ENCODE assay signal across 21 mouse cellular contexts in genomic region chr12:27294191-27294590, GRCm38 (mm10). TPM values are rescaled to one million over a fixed set of nuclear protein-coding genes. Genes with fewer than 3 reads are reported as not detected.
DNase-seq lines count a peak whose midpoint lies in the region; ATAC-seq and TF ChIP-seq lines count a peak whose summit lies in the region.
"Had no signal": no experiment of that assay in that cellular context is flagged by ENCODE, and none has a peak within 500 bp of the region (broad histone marks: within the 10 kb centered on the region; RNA-seq: fewer than 3 reads in every experiment).

No protein-coding gene starts in this region.

- no peak overlapping the region for H3K27ac ChIP-seq in forebrain, embryonic 12.5 days
- no peak overlapping the region for H3K27ac ChIP-seq in forebrain, embryonic 11.5 days (ENCODE audit: low read depth, low read length)
- H3K27ac ChIP-seq in lung, embryonic 16.5 days (ENCODE audit: low read length): no peak overlapping the region
- peak overlapping the region; percentile 48; the same call in 1 of the 2 replicates for H3K27ac ChIP-seq in embryonic facial prominence, embryonic 10.5 days (replicated peaks)
- no peak overlapping the region for H3K27ac ChIP-seq in hindbrain, postnatal 0 days
- H3K27ac ChIP-seq: layer of hippocampus, adult 2 months; limb, embryonic 15.5 days; neural tube, embryonic 12.5 days; stomach, postnatal 0 days had no signal

- H3K4me2 ChIP-seq in forebrain, embryonic 12.5 days: no peak overlapping the region
- no peak overlapping the region for H3K4me2 ChIP-seq in forebrain, embryonic 11.5 days (ENCODE audit: low read depth, low read length, severe bottlenecking)
- H3K4me2 ChIP-seq in lung, embryonic 16.5 days (ENCODE audit: low read depth, low read length): no peak overlapping the region
- no peak overlapping the region for H3K4me2 ChIP-seq in hindbrain, postnatal 0 days (ENCODE audit: low read depth, low read length)
- H3K4me2 ChIP-seq: limb, embryonic 15.5 days; neural tube, embryonic 12.5 days had no signal

- H3K9me3 ChIP-seq in forebrain, embryonic 12.5 days: no peaks in the 10 kb centered on the region
- H3K9me3 ChIP-seq in forebrain, embryonic 11.5 days (ENCODE audit: control insufficient read depth, low read length): no peaks in the 10 kb centered on the region
- no peaks in the 10 kb centered on the region for H3K9me3 ChIP-seq in lung, embryonic 16.5 days (ENCODE audit: control insufficient read depth, low read length)
- no peaks in the 10 kb centered on the region for H3K9me3 ChIP-seq in embryonic facial prominence, embryonic 10.5 days
- H3K9me3 ChIP-seq in hindbrain, postnatal 0 days (ENCODE audit: low read length): no peaks in the 10 kb centered on the region
- H3K9me3 ChIP-seq: limb, embryonic 15.5 days; neural tube, embryonic 12.5 days had no signal

- ATAC-seq in forebrain, embryonic 12.5 days (ENCODE audit: low FRiP score): 0 out of 2 replicates have a peak, but pooled peaks have one; percentile 14
- ATAC-seq in forebrain, embryonic 11.5 days (replicated peaks; ENCODE audit: low FRiP score): no peak
- ATAC-seq in lung, embryonic 16.5 days (ENCODE audit: low read depth): peak; percentile 41; the same call in 1 of the 2 replicates
- no peak for ATAC-seq in hindbrain, postnatal 0 days

- no peak overlapping the region for H3K4me3 ChIP-seq in forebrain, embryonic 12.5 days (replicated peaks)
- H3K4me3 ChIP-seq in forebrain, embryonic 11.5 days (ENCODE audit: low read depth, low read length): no peak overlapping the region
- H3K4me3 ChIP-seq in lung, embryonic 16.5 days (ENCODE audit: low read length): no peak overlapping the region
- H3K4me3 ChIP-seq in embryonic facial prominence, embryonic 10.5 days: no peak overlapping the region
- H3K4me3 ChIP-seq in hindbrain, postnatal 0 days (ENCODE audit: low read length): no peak overlapping the region
- H3K4me3 ChIP-seq: erythroblast, embryonic 14.5 days; layer of hippocampus, adult 2 months; limb, embryonic 15.5 days; neural tube, embryonic 12.5 days had no signal

- H3K27me3 ChIP-seq in forebrain, embryonic 12.5 days: no peaks in the 10 kb centered on the region
- no peaks in the 10 kb centered on the region for H3K27me3 ChIP-seq in forebrain, embryonic 11.5 days (ENCODE audit: control insufficient read depth, insufficient read depth, low read length)
- H3K27me3 ChIP-seq in lung, embryonic 16.5 days (ENCODE audit: control insufficient read depth, insufficient read depth, low read depth, low read length): no peaks in the 10 kb centered on the region
- H3K27me3 ChIP-seq in embryonic facial prominence, embryonic 10.5 days (replicated peaks; ENCODE audit: low read depth, poor library complexity, severe bottlenecking): no peaks in the 10 kb centered on the region
- no peaks in the 10 kb centered on the region for H3K27me3 ChIP-seq in hindbrain, postnatal 0 days (ENCODE audit: insufficient read depth, low read length)
- H3K27me3 ChIP-seq: limb, embryonic 15.5 days; neural tube, embryonic 12.5 days had no signal

- peaks cover 13% of the 10 kb centered on the region for H3K4me1 ChIP-seq in forebrain, embryonic 12.5 days
- H3K4me1 ChIP-seq in forebrain, embryonic 11.5 days (replicated peaks; ENCODE audit: control insufficient read depth, insufficient read depth, low read length): no peaks in the 10 kb centered on the region
- H3K4me1 ChIP-seq in lung, embryonic 16.5 days (replicated peaks; ENCODE audit: control insufficient read depth, insufficient read depth, low read length): peaks cover 8% of the 10 kb centered on the region
- peaks cover 31% of the 10 kb centered on the region for H3K4me1 ChIP-seq in embryonic facial prominence, embryonic 10.5 days
- H3K4me1 ChIP-seq in hindbrain, postnatal 0 days (ENCODE audit: insufficient read depth, low read length): no peaks in the 10 kb centered on the region

- no peaks in the 10 kb centered on the region for H3K36me3 ChIP-seq in forebrain, embryonic 12.5 days (replicated peaks)
- H3K36me3 ChIP-seq in forebrain, embryonic 11.5 days (ENCODE audit: control insufficient read depth, insufficient read depth, low read length): no peaks in the 10 kb centered on the region
- no peaks in the 10 kb centered on the region for H3K36me3 ChIP-seq in lung, embryonic 16.5 days (ENCODE audit: control insufficient read depth, insufficient read depth, low read length)
- no peaks in the 10 kb centered on the region for H3K36me3 ChIP-seq in embryonic facial prominence, embryonic 10.5 days (replicated peaks)
- H3K36me3 ChIP-seq in hindbrain, postnatal 0 days (ENCODE audit: insufficient read depth, low read length): no peaks in the 10 kb centered on the region
- H3K36me3 ChIP-seq: limb, embryonic 15.5 days; neural tube, embryonic 12.5 days had no signal

- TF ChIP-seq CTCF in hindbrain, postnatal 0 days (IDR thresholded peaks at IDR 0.05; ENCODE audit: low read depth): no peak

- WGBS in forebrain, embryonic 12.5 days: 52% methylated on average over 1 of the region's 1 CpGs
- WGBS in forebrain, embryonic 11.5 days: 56% methylated on average over 1 of the region's 1 CpGs
- WGBS in lung, embryonic 16.5 days: 6% methylated on average over 1 of the region's 1 CpGs
- WGBS in embryonic facial prominence, embryonic 10.5 days: 14% methylated on average over 1 of the region's 1 CpGs
- WGBS in hindbrain, postnatal 0 days: 36% methylated on average over 1 of the region's 1 CpGs

- no peak for DNase-seq in forebrain, embryonic 11.5 days (ENCODE audit: low spot score)
- no peak for DNase-seq in lung, postnatal 25 days (ENCODE audit: low spot score)
- no peak for DNase-seq in embryonic facial prominence, embryonic 10.5 days (ENCODE audit: low spot score)
- peak; percentile 16 for DNase-seq in hindbrain, postnatal 0 days (ENCODE audit: low spot score)
- DNase-seq in cerebellum, postnatal 14 days: no peak
- no peak for DNase-seq in cerebellum, adult 11-12 months
- DNase-seq: adrenal gland, postnatal 10 days; kidney, adult 18-20 months; lung, adult 18-20 months; spleen, adult 18-20 months; thymus, postnatal 4 days had no signal

- H3K9ac ChIP-seq in forebrain, embryonic 12.5 days: no peak overlapping the region
- H3K9ac ChIP-seq in forebrain, embryonic 11.5 days (ENCODE audit: low read length): no peak overlapping the region
- H3K9ac ChIP-seq in lung, embryonic 16.5 days (ENCODE audit: low read length): no peak overlapping the region
- H3K9ac ChIP-seq in hindbrain, postnatal 0 days (replicated peaks; ENCODE audit: low read length): no peak overlapping the region; the same call in 1 of the 2 replicates
- H3K9ac ChIP-seq: limb, embryonic 15.5 days; neural tube, embryonic 12.5 days had no signal

RNA-seq across cellular contexts. Expression of gene Sox11, which starts 48.2 kb away (rescaled TPM):
- 701 and 760 TPM in 2 replicates for polyA plus RNA-seq in forebrain, embryonic 12.5 days (2016; fragmentation: Nextera tagmentation; extraction: Ambion mirVana)
- polyA plus RNA-seq in forebrain, embryonic 11.5 days (2014; fragmentation: Nextera tagmentation; extraction: Ambion mirVana): 568 and 596 TPM in 2 replicates
- polyA plus RNA-seq in lung, embryonic 16.5 days (2015; fragmentation: Nextera tagmentation; extraction: Ambion mirVana): 25.4 and 29.0 TPM in 2 replicates
- 300 and 318 TPM in 2 replicates for polyA plus RNA-seq in embryonic facial prominence, embryonic 10.5 days (2016; fragmentation: Nextera tagmentation; extraction: Ambion mirVana)
- total RNA-seq in hindbrain, postnatal 0 days (2014; rRNA removed): 95.5 and 101 TPM in 2 replicates
- 92.9 and 97.8 TPM in 2 replicates for polyA plus RNA-seq in hindbrain, postnatal 0 days (2015; fragmentation: Nextera tagmentation; extraction: Ambion mirVana)
- total RNA-seq: common myeloid progenitor, adult 5-6 weeks; granulocyte monocyte progenitor cell, adult 5-6 weeks; megakaryocyte-erythroid progenitor cell, adult 5-6 weeks had no signal
- polyA plus RNA-seq: erythroblast, embryonic 14.5 days had no signal

Comparison
In these comparisons a context has a peak if more than half of its experiments do, and no peak if none do; other contexts are left out.
1. ATAC-seq: peak in forebrain, embryonic 12.5 days (single experiment) and lung, embryonic 16.5 days (single experiment); none in forebrain, embryonic 11.5 days (single experiment) and hindbrain, postnatal 0 days (single experiment).